Mouse (Mus musculus): Measurements from ENCODE around the gene Sema4c. TPM values are rescaled to one million over a fixed set of nuclear protein-coding genes. Genes with fewer than 3 reads are reported as not detected.
A peak's percentile ranks its signal among the peaks of the same experiment; 100 is the strongest.

Sema4c gene
- polyA plus RNA-seq, 1 experiment, result not detected

DNA sequence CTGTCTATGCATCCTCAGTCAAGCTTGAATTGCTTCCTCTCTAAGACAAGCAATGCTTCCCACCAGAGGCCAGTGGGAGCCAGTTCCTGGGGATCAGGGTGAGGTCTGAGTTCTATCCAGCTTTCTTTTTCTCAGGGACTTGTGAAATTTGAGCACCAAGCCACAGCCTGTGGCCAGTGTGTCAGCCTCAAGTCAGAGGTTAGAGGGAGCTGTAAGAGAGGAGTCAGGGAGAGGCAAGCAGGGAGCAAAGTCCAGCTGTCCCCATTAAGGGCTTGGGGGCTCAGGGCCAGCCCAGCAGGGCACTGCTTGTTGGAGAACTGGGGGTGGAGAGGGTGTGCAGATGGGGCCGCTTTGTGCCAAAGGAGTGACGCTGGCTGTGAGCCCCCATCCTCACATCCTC lies 5.0 kb upstream of the Sema4c start:
- TF ChIP-seq CTCF (IDR thresholded peaks at IDR 0.05; ENCODE audit: insufficient read depth, low read depth, low read length), result no peak
- no peak for TF ChIP-seq POLR2A (IDR thresholded peaks at IDR 0.05; ENCODE audit: insufficient read depth, low read depth, low read length)
- 65% methylated on average over 2 of the region's 2 CpGs for WGBS

DNA sequence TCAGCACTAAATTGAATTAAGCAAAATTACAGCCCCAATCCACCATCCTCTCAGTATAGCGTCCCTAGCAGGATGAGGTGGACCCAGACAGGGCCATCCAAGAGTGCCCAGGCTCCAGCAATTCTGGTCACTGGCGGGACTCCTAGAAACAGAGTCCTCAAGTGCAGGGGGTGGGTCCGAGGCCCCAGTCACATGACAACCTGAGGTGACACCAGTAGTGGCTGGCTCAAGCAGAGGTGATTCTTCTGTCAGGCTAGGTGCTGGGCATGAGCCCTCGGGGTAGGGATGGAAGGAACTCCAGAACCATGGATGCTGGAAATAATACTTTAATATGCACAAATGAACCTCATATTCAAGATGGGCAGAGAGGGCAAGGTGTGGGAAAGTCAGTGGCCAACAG lies 4.2 kb upstream of the Sema4c start:
- no peak for TF ChIP-seq CTCF (IDR thresholded peaks at IDR 0.05; ENCODE audit: insufficient read depth, low read depth, low read length)
- no peak for TF ChIP-seq POLR2A (IDR thresholded peaks at IDR 0.05; ENCODE audit: insufficient read depth, low read depth, low read length)
- WGBS, result 83% methylated on average over 4 of the region's 4 CpGs
- no peak overlapping the region for H3K27ac ChIP-seq (ENCODE audit: insufficient read depth, low read depth, low read length)
- no peak overlapping the region for H3K4me3 ChIP-seq (ENCODE audit: insufficient read depth, low read depth, low read length)
- H3K4me1 ChIP-seq (ENCODE audit: control insufficient read depth, insufficient read depth, low read length), result peaks cover 7% of the 10 kb centered on the region

More for the DNA sequence above, 5.0 kb upstream of the Sema4c start:
- Histone ChIP-seq H3K4me3 (ENCODE audit: insufficient read depth, low read depth, low read length) (no peak overlapping the region), H3K27ac (ENCODE audit: insufficient read depth, low read depth, low read length) (no peak overlapping the region), H3K4me1 (ENCODE audit: control insufficient read depth, insufficient read depth, low read length) (peaks cover 11% of the 10 kb centered on the region)

DNA sequence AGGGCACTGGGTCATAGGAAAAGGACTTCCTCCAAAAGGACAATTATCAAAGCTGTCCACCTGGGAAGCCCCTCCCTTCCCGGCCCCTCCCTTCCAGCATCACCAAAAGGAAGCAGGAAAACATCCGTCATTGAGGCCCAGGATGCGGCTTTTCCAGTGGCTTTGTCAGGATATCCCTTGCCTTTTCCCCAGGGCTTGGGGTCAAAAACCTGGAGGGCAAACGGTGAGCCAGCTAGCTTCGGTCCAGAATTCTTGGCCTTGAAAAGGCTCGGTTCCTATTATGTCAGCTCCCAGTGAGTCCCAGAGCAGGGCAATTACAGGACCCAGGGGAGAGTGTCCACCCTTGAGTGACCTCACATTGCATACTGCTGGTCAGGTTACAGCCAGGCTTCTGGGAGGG lies 2.8 kb upstream of the Sema4c start:
- Histone ChIP-seq H3K27ac (ENCODE audit: insufficient read depth, low read depth, low read length) (no peak overlapping the region), H3K4me1 (ENCODE audit: control insufficient read depth, insufficient read depth, low read length) (peaks cover 9% of the 10 kb centered on the region), H3K4me3 (ENCODE audit: insufficient read depth, low read depth, low read length) (no peak overlapping the region)
- WGBS, result 83% methylated on average over 6 of the region's 6 CpGs
- TF ChIP-seq POLR2A (IDR thresholded peaks at IDR 0.05; ENCODE audit: insufficient read depth, low read depth, low read length) (no peak), CTCF (IDR thresholded peaks at IDR 0.05; ENCODE audit: insufficient read depth, low read depth, low read length) (no peak)

DNA sequence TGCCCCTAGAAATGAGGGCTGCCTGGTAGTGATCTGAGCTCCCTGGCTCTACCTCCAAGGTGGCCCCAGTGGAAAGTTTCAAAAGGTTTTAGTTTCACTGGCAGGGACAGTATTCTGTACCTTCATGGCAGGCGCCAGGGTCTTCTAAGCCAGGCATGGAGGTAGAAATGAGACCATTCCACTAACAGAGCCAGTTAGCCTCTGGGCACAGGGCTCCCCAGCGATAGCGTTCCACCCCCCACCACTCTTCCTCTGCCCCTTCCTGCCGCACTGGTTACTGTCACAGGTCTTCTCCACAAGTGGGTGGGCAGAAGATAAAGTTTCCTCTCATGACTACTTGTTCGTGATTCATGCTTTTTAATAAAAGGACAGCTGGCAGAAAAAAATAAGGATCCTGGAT lies 1.7 kb upstream of the Sema4c start:
- WGBS, result 92% methylated on average over 5 of the region's 5 CpGs
- H3K27ac ChIP-seq (ENCODE audit: insufficient read depth, low read depth, low read length), result no peak overlapping the region
- H3K4me3 ChIP-seq (ENCODE audit: insufficient read depth, low read depth, low read length), result no peak overlapping the region
- peaks cover 19% of the 10 kb centered on the region for H3K4me1 ChIP-seq (ENCODE audit: control insufficient read depth, insufficient read depth, low read length)
- no peak for TF ChIP-seq POLR2A (IDR thresholded peaks at IDR 0.05; ENCODE audit: insufficient read depth, low read depth, low read length)
- no peak for TF ChIP-seq CTCF (IDR thresholded peaks at IDR 0.05; ENCODE audit: insufficient read depth, low read depth, low read length)

DNA sequence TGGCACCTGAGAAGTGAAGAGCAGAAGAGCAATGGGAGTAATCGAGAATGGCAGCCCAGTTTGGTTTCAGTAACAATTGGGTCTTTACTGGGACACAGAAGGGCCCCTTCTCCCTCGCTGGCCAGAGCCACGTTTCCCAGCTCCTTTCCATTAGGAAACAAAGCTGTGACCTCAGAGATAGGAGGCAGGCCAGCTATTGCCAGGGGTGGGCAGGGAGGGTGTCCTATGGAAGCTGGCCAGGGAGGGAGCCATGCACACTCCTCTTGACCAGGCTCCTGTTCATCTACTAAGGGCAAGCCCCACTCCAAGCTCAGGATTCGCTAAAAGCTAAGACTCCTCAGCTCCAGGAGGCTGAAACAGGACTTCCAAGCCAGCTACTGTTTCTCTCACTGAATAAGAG lies 1.1 kb upstream of the Sema4c start:
- Histone ChIP-seq H3K4me1 (ENCODE audit: control insufficient read depth, insufficient read depth, low read length) (peaks cover 24% of the 10 kb centered on the region), H3K27ac (ENCODE audit: insufficient read depth, low read depth, low read length) (no peak overlapping the region), H3K4me3 (ENCODE audit: insufficient read depth, low read depth, low read length) (no peak overlapping the region)
- no peak for TF ChIP-seq POLR2A (IDR thresholded peaks at IDR 0.05; ENCODE audit: insufficient read depth, low read depth, low read length)
- no peak for TF ChIP-seq CTCF (IDR thresholded peaks at IDR 0.05; ENCODE audit: insufficient read depth, low read depth, low read length)
- 70% methylated on average over 4 of the region's 4 CpGs for WGBS

DNA sequence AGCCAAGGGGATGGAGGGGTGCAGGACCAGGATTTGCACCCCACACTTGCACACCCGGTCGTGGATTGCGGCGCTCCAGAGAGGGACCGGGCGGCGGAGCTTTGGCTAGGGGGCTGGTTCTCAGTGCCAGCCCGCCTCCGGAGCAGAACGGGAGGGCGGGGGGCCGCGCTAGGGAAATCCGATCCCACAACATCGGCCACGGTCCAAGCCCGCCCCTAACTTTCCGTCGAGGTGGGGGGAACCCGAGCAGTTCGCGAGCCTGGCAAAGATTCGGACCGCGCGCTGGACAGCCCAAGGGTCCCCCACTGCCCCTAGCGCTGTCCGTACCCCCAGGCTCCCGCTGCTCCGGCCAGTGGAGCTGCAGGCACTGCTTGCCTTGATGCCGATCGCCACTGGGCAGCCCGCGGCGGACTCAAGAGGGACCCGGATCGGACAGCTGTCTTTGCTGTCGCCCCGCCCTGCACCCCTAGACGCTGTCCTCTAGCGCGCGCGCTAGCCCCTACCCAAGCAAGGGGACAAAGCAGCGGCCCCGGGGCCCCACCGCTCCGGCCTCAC lies 615 bp downstream of the Sema4c start:
- WGBS, result 0% methylated on average over 48 of the region's 48 CpGs
- peaks cover 24% of the 10 kb centered on the region for H3K4me1 ChIP-seq (ENCODE audit: control insufficient read depth, insufficient read depth, low read length)
- peak overlapping the region; percentile 83 for H3K4me3 ChIP-seq (ENCODE audit: insufficient read depth, low read depth, low read length)
- peak overlapping the region; percentile 86 for H3K27ac ChIP-seq (ENCODE audit: insufficient read depth, low read depth, low read length)
- no peak for TF ChIP-seq POLR2A (IDR thresholded peaks at IDR 0.05; ENCODE audit: insufficient read depth, low read depth, low read length)
- TF ChIP-seq CTCF (IDR thresholded peaks at IDR 0.05; ENCODE audit: insufficient read depth, low read depth, low read length), result no peak

DNA sequence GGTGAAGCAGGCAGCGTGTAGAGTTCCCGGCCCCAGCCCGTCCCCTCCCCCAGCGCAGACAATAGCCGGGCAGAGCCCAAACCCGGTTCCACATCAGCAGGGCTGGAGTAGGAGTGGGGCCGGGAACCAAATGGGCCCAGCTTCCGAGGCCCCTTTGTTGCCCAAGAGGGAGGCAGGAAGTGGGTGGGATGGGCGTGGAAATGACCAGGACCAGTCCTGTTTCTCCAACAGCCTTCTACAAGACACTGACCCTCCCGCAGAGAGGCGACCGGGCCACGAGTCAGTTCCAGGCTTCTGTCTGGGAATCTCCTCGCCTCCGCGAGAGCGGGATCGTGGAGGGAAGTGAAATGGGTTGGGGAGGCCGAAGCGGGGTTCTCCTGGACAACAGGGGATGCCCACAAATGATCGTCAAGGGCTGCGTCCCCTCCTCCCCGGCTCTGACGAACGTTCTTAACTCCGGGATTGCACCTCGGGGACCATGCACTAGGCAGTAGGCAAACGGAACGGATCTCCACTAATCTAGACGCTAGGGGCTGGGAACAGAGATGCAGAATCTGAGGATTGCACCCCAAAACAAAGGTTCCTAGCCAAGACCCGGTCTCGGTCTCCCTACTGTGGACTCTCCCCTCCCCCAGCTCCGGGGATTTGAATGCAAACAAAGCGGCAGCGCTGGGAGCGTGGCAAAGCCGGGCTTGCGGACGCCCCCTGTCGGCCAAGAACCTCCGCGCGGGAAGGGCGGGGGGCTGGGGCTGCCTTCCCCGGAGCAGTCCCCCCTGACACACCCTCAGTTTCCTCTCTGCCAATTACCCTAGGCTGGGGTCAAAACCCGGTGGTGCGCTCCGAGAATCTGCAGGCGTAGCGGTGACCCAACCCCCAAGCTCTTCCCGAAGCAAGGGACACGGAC lies 1.3 kb downstream of the Sema4c start:
- TF ChIP-seq CTCF (IDR thresholded peaks at IDR 0.05; ENCODE audit: insufficient read depth, low read depth, low read length) (peak; percentile 88), POLR2A (IDR thresholded peaks at IDR 0.05; ENCODE audit: insufficient read depth, low read depth, low read length) (no peak)
- H3K27ac ChIP-seq (ENCODE audit: insufficient read depth, low read depth, low read length), result peak overlapping the region; percentile 86
- H3K4me3 ChIP-seq (ENCODE audit: insufficient read depth, low read depth, low read length), result peak overlapping the region; percentile 83
- H3K4me1 ChIP-seq (ENCODE audit: control insufficient read depth, insufficient read depth, low read length), result peaks cover 24% of the 10 kb centered on the region
- WGBS, result under 1% methylated on average over 52 of the region's 52 CpGs

DNA sequence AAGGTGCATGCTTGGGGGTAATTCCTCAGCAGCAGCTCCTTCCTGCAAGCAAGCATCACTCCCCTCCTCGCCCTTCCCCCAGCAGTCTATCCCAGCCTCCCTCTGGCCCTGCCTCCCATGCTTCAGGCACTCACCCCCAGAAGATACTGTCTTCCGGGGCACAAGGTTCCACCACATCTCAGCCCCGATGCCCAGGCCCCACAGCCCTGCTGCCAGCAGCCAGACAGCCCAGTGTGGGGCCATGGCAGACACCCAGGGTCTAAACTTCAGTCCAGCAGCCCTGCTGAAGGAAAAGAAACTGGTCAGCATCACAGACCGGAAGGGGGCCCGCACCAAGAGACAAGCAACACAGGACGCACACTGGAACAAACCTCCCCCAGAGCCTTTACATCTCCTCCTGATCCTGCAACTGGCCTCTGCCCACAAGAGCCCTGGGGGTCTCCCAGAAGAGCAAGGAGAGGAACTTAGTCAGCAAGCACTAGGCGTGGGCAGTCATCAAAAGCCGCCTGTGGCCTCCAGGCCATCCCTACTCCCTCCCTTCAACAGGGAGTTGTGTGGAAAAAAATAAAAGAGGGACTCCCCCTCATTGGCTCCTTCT lies 2.3 kb downstream of the Sema4c start:
- peaks cover 24% of the 10 kb centered on the region for H3K4me1 ChIP-seq (ENCODE audit: control insufficient read depth, insufficient read depth, low read length)
- 23% methylated on average over 8 of the region's 8 CpGs for WGBS
- H3K27ac ChIP-seq (ENCODE audit: insufficient read depth, low read depth, low read length), result peak overlapping the region; percentile 86; the same call in 1 of the 2 replicates
- TF ChIP-seq CTCF (IDR thresholded peaks at IDR 0.05; ENCODE audit: insufficient read depth, low read depth, low read length), result no peak
- H3K4me3 ChIP-seq (ENCODE audit: insufficient read depth, low read depth, low read length), result peak overlapping the region; percentile 83

Data from olfactory bulb, adult 2 months (tissue).